Mouse (Mus musculus) skeletal muscle tissue, adult 2 months (tissue): ENCODE data around the gene Mapk14.

ENCODE experiments used
- DNase-seq: peaks from one replicate; pipeline ENCODE4 v3.0.0-alpha.2; 2012; ENCODE audit warnings: low read depth, low spot score

The Mapk14 gene

GRCm38 (mm10) chr17:28690776-28691686, at the start of gene Mapk14:
TSS of gene Mapk14 (plus strand) at chr17:28691329.
- peak; percentile 100 for DNase-seq

GRCm38 (mm10) chr17:28643697-28644096, 47.4 kb upstream of the Mapk14 start:
- no peak for DNase-seq

- no peak for DNase-seq
These were observed 47.0 kb upstream of the Mapk14 start for GRCm38 (mm10) chr17:28644112-28644511.

GRCm38 (mm10) chr17:28646221-28646620, 44.9 kb upstream of the Mapk14 start:
- no peak for DNase-seq

- DNase-seq = no peak
These were observed 42.3 kb upstream of the Mapk14 start for GRCm38 (mm10) chr17:28648607-28649370.

GRCm38 (mm10) chr17:28650268-28650667, 40.9 kb upstream of the Mapk14 start:
- no peak for DNase-seq

GRCm38 (mm10) chr17:28657936-28658335, 33.2 kb upstream of the Mapk14 start:
- no peak for DNase-seq

GRCm38 (mm10) chr17:28659564-28659963, 31.6 kb upstream of the Mapk14 start:
- DNase-seq = no peak

- DNase-seq = no peak
These were observed 8.6 kb upstream of the Mapk14 start for GRCm38 (mm10) chr17:28682311-28683084.

- no peak for DNase-seq
These were observed 7.5 kb upstream of the Mapk14 start for GRCm38 (mm10) chr17:28683601-28684000.

GRCm38 (mm10) chr17:28684631-28685030, 6.5 kb upstream of the Mapk14 start:
- DNase-seq = no peak

GRCm38 (mm10) chr17:28687354-28687753, 3.8 kb upstream of the Mapk14 start:
- no peak for DNase-seq

- DNase-seq = no peak
These were observed 1.4 kb upstream of the Mapk14 start, which contains the start of gene Slc26a8 for GRCm38 (mm10) chr17:28689586-28690283. TSS of gene Slc26a8 (minus strand) at chr17:28690233.

GRCm38 (mm10) chr17:28691687-28692340, 685 bp downstream of the Mapk14 start:
- DNase-seq = peak; percentile 35

- peak; percentile 38 for DNase-seq
These were observed 1.2 kb downstream of the Mapk14 start for GRCm38 (mm10) chr17:28692341-28692710.

- no peak for DNase-seq
These were observed 2.0 kb downstream of the Mapk14 start for GRCm38 (mm10) chr17:28693086-28693485.

GRCm38 (mm10) chr17:28694078-28694477, 2.9 kb downstream of the Mapk14 start:
- no peak for DNase-seq

GRCm38 (mm10) chr17:28694832-28695231, 3.7 kb downstream of the Mapk14 start:
- no peak for DNase-seq

GRCm38 (mm10) chr17:28696641-28697040, 5.5 kb downstream of the Mapk14 start:
- DNase-seq = no peak
